Mouse (Mus musculus) forebrain, embryonic 13.5 days (tissue): ENCODE data around the gene Zfp710. TPM values are rescaled to one million over a fixed set of nuclear protein-coding genes. Genes with fewer than 3 reads are reported as not detected.
"Not testable (repeated sequence)": the region's sequence is repeated elsewhere in the genome, so short reads cannot be mapped to it uniquely, and the experiment has no call there.

Experiments used
- ATAC-seq: fragments of 200-750 bp; cut with Nextera tagmentation; 2 replicates; pipeline ENCODE4 v1.8.0; 2017
- H3K27ac ChIP-seq: fragments of 300-500 bp; sonication (generic); 2 replicates; pipeline ENCODE4 v1.5.1; 2015; ENCODE audit warnings: inconsistent platforms, mild to moderate bottlenecking, moderate library complexity
- H3K27me3 ChIP-seq: fragments of 300-500 bp; sonication (generic); 2 replicates; pipeline ENCODE4 v1.6.1; 2015; ENCODE audit warnings: mild to moderate bottlenecking, inconsistent platforms
- H3K36me3 ChIP-seq: fragments of 300-500 bp; sonication (generic); 2 replicates; pipeline ENCODE4 v1.6.1; 2015; ENCODE audit warnings: mild to moderate bottlenecking, inconsistent platforms; ENCODE audit not compliant: poor library complexity, severe bottlenecking
- H3K4me1 ChIP-seq: fragments of 300-500 bp; sonication (generic); 2 replicates; pipeline ENCODE4 v1.6.1; 2015; ENCODE audit warnings: inconsistent platforms
- H3K4me2 ChIP-seq: fragments of 300-500 bp; sonication (generic); 2 replicates; pipeline ENCODE4 v1.6.1; 2015; ENCODE audit warnings: inconsistent platforms, mild to moderate bottlenecking, moderate library complexity
- H3K4me3 ChIP-seq: fragments of 300-500 bp; sonication (generic); 2 replicates; pipeline ENCODE4 v1.5.1; 2015; ENCODE audit warnings: mild to moderate bottlenecking, inconsistent platforms
- H3K9ac ChIP-seq: fragments of 300-500 bp; sonication (generic); 2 replicates; pipeline ENCODE4 v1.6.1; 2015; ENCODE audit warnings: mild to moderate bottlenecking, inconsistent platforms
- H3K9me3 ChIP-seq: fragments of 300-500 bp; sonication (generic); replicated peaks from 2 replicates; pipeline ENCODE4 v1.6.1; 2016; ENCODE audit warnings: inconsistent platforms
- WGBS: fragments of 180-500 bp; shearing (Covaris S2); methylation state at CpG from one replicate; pipeline ENCODE4 v1.1.7; 2015; 5-methylcytosine and 5-hydroxymethylcytosine counted together
- polyA plus RNA-seq: library from polyadenylated mRNA; unstranded; fragments of >200 nt; fragmentation: Nextera tagmentation; extraction: Ambion mirVana; gene quantifications from 2 replicates; pipeline ENCODE4 v1.2.1, GENCODE M21; 2015

The Zfp710 gene
- polyA plus RNA-seq, 1 experiment from 2014 or later: 20.6 TPM

DNA sequence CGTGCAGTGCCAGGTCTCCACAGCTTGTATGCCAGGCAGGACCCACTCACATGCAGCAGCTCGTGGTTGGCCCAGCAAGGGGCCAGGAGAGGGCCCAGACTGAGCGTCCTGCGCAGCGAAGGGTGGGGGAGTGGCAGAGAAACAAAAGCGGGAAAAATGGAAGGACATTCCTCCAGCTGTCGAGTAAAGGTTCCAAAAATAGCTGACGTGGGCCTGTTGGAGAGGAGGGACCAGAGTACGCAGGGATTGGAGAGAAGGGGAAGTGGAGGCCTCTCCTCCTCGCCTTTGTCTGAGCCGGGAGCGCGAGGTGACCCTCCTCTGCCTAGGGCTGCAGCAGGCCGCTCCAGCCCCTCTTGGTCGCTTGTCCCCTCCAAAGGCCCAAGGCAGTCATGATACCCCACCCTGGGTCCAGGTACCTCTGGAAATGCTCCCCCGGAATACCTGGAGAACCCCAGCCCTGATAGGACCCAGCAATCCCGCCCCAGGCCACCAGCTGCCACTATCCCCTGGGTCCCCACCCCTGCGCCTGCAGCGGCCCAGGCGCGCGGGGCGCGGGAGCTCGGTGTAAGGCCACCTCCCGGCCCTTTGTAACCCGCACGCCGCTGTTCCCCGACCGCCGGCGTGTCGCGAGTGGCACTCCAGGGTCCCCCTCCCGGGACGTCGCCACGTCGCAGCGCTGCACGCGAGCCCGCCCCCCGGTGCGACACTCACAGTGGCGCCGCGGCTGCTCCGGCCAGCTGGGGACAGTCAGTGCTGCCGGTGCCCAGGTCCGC, 90.0 kb downstream of the Zfp710 start:
- Histone ChIP-seq H3K36me3 (peaks cover 14% of the 10 kb centered on the region; the same call in 1 of the 2 replicates), H3K4me1 (peaks cover 45% of the 10 kb centered on the region), H3K27me3 (no peaks in the 10 kb centered on the region), H3K4me3 (peak overlapping the region; percentile 89), H3K4me2 (peak overlapping the region; percentile 86), H3K9ac (peak overlapping the region; percentile 97), H3K9me3 (no peaks in the 10 kb centered on the region), H3K27ac (peak overlapping the region; percentile 96)
- peak; percentile 76 for ATAC-seq
- WGBS: under 1% methylated on average over 48 of the region's 52 CpGs

GRCm38 (mm10) chr7:80115224-80115590, 90.6 kb downstream of the Zfp710 start, which contains the start of gene Idh2:
Gene Idh2 (minus strand): TSS chr7:80115392.
- H3K9me3 ChIP-seq: no peaks in the 10 kb centered on the region
- no peaks in the 10 kb centered on the region for H3K27me3 ChIP-seq
- peak within 1 kb of the TSS; percentile 86 for H3K4me2 ChIP-seq
- ATAC-seq: peak; percentile 98
- H3K27ac ChIP-seq: peak within 1 kb of the TSS; percentile 96
- peaks cover 9% of the 10 kb centered on the region; the same call in 1 of the 2 replicates for H3K36me3 ChIP-seq
- peaks cover 45% of the 10 kb centered on the region for H3K4me1 ChIP-seq
- peak within 1 kb of the TSS; percentile 97 for H3K9ac ChIP-seq
- peak within 1 kb of the TSS; percentile 89 for H3K4me3 ChIP-seq
- WGBS: under 1% methylated on average over 29 of the region's 29 CpGs

- Histone ChIP-seq H3K4me3 (peak overlapping the region; percentile 89; the same call in 1 of the 2 replicates), H3K4me2 (peak overlapping the region; percentile 86), H3K9ac (peak overlapping the region; percentile 97; the same call in 1 of the 2 replicates), H3K27ac (no peak overlapping the region), H3K4me1 (peaks cover 41% of the 10 kb centered on the region), H3K9me3 (no peaks in the 10 kb centered on the region), H3K27me3 (no peaks in the 10 kb centered on the region), H3K36me3 (no peaks in the 10 kb centered on the region)
- no peak for ATAC-seq
- 70% methylated on average over 2 of the region's 2 CpGs for WGBS
Measured at GRCm38 (mm10) chr7:80116158-80116557, 91.5 kb downstream of the Zfp710 start.

DNA sequence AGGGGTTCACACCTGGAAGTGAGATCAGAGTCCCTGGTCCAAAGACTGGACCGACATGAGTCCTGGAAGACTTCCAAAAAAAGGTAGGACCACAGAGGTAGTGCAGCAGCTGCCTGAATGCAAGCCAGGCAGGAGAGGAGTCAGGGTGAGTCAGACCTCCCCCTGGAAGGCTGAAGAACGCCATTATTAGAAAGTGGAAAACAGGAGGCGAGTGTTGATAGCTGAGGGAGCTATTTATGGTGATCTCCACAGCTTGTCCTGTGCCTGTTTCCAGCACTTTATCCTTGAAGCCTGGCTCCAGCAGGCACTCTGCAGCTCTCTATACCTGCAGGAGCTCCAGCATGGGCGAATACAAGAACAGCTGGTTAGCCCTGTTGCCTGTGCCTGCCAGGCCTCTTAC, 94.6 kb downstream of the Zfp710 start:
- ATAC-seq: no peak
- Histone ChIP-seq H3K27ac (no peak overlapping the region), H3K4me3 (no peak overlapping the region), H3K9ac (no peak overlapping the region), H3K27me3 (no peaks in the 10 kb centered on the region), H3K36me3 (no peaks in the 10 kb centered on the region), H3K4me2 (no peak overlapping the region), H3K9me3 (no peaks in the 10 kb centered on the region), H3K4me1 (peaks cover 10% of the 10 kb centered on the region)
- WGBS: 80% methylated on average over 4 of the region's 4 CpGs

- no peak for ATAC-seq
- H3K36me3 ChIP-seq: no peaks in the 10 kb centered on the region
- H3K27me3 ChIP-seq: no peaks in the 10 kb centered on the region
- H3K9me3 ChIP-seq: no peaks in the 10 kb centered on the region
- no peak overlapping the region for H3K4me3 ChIP-seq
- no peak overlapping the region for H3K9ac ChIP-seq
- no peak overlapping the region for H3K4me2 ChIP-seq
- no peak overlapping the region for H3K27ac ChIP-seq
- 79% methylated on average over 5 of the region's 5 CpGs for WGBS
- peaks cover 2% of the 10 kb centered on the region for H3K4me1 ChIP-seq
Measured at GRCm38 (mm10) chr7:80121083-80121482, 96.5 kb downstream of the Zfp710 start.

GRCm38 (mm10) chr7:80123115-80123514, 98.5 kb downstream of the Zfp710 start:
- Histone ChIP-seq H3K27ac (no peak overlapping the region), H3K36me3 (no peaks in the 10 kb centered on the region), H3K27me3 (no peaks in the 10 kb centered on the region), H3K9ac (no peak overlapping the region), H3K4me3 (no peak overlapping the region), H3K9me3 (no peaks in the 10 kb centered on the region), H3K4me2 (no peak overlapping the region), H3K4me1 (no peaks in the 10 kb centered on the region)
- ATAC-seq: no peak
- WGBS: 67% methylated on average over 4 of the region's 4 CpGs

DNA sequence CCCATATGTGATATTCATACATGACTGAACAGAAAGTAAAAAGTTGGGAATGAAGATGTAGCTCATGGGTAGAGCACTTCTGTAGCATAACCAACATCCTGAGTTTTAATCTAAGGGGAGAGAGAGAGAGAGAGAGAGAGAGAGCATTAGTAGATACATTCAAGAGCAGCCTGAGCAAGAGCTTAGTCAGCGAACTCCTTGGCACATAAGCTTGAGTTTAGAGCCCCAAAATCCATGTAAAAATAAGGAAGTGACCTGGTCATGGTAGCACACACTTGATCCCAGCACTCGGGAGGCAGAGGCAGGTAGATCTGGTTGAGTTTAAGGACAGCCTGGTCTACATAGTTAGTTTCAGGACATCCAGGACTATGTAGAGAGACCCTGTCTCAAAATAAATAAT, 99.1 kb downstream of the Zfp710 start:
- no peaks in the 10 kb centered on the region for H3K4me1 ChIP-seq
- H3K36me3 ChIP-seq: no peaks in the 10 kb centered on the region
- 89% methylated on average over 2 of the region's 2 CpGs for WGBS
- no peak overlapping the region for H3K27ac ChIP-seq
- no peaks in the 10 kb centered on the region for H3K9me3 ChIP-seq
- no peak overlapping the region for H3K4me2 ChIP-seq
- ATAC-seq: no peak
- no peak overlapping the region for H3K4me3 ChIP-seq
- no peaks in the 10 kb centered on the region for H3K27me3 ChIP-seq
- no peak overlapping the region for H3K9ac ChIP-seq

DNA sequence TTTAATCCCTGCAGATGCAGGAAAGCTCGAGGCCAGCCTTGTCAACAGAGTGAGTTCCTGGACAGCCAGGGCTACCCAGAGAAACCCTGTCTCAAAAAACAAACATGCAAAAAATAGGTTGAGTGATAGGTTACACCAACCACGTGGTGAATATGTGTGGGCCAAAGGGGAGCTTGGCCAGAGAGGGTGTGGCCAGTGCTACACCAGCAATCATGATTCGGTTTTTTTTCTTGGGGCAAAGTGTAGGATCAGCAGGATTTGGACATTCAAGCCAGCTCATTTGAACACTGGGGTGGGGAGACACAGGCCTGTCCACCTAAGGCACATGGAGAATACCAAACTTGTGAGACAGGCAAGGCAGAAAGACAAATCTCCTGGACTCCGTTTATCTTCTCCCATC, 104.7 kb downstream of the Zfp710 start:
- Histone ChIP-seq H3K4me2 (no peak overlapping the region), H3K36me3 (no peaks in the 10 kb centered on the region), H3K9me3 (no peaks in the 10 kb centered on the region), H3K27ac (no peak overlapping the region), H3K4me3 (no peak overlapping the region), H3K9ac (no peak overlapping the region), H3K4me1 (peaks cover 6% of the 10 kb centered on the region), H3K27me3 (no peaks in the 10 kb centered on the region)
- WGBS: 73% methylated on average over 4 of the region's 4 CpGs
- no peak for ATAC-seq

DNA sequence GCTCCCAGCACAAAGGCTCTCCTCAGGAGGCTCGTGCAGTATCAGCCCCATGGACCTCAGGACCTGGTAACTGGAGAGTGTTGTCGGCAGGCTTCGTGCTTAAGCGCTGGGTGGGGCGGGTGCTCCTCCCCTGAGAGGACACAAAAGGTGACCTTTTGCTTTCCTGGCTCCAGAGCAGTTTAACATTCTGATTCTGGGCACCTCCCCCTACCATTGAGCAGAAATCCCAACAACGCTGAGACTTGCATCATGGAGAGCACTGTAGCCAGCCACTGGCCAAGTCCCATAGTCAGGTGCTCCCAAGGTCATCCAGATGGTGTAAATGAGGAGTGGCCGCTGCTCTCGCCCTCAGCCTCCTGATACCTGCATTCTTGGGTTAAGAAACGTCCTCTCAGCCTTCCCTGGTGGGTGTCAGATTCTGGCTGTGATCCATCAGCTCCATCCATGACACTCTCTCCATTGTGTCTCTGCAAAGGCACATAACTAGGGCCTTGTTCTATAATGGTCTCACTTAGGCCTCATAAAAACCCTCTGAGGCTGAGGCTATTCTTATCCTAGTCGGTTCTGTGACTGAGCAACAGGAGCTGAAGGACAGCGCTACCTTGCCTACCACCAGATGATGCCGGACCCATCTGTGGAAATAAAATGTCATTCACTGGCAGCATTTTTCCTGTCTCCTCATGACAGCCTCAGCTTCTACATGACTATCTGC, 105.9 kb downstream of the Zfp710 start:
- H3K27ac ChIP-seq: no peak overlapping the region
- H3K9me3 ChIP-seq: no peaks in the 10 kb centered on the region
- no peak overlapping the region for H3K9ac ChIP-seq
- WGBS: 48% methylated on average over 12 of the region's 12 CpGs
- H3K4me1 ChIP-seq: peaks cover 15% of the 10 kb centered on the region
- no peak for ATAC-seq
- no peak overlapping the region for H3K4me2 ChIP-seq
- H3K4me3 ChIP-seq: no peak overlapping the region
- no peaks in the 10 kb centered on the region for H3K27me3 ChIP-seq
- no peaks in the 10 kb centered on the region for H3K36me3 ChIP-seq

DNA sequence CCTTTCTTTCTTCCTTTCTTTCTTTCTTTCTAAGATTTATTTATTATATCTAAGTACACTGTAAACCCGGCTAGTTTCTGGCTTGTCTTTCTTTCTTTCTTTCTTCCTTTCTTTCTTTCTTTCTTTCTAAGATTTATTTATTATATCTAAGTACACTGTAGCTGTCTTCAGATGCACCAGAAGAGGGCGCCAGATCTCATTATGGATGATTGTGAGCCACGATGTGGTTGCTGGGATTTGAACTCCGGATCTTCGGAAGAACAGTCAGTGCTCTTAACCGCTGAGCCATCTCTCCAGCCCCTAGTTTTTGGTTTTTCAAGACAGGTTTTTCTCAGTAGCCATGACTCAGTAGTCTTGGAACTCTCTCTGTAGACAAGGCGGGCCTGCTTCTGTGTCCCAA, 106.7 kb downstream of the Zfp710 start:
- H3K4me1 ChIP-seq: peaks cover 15% of the 10 kb centered on the region

DNA sequence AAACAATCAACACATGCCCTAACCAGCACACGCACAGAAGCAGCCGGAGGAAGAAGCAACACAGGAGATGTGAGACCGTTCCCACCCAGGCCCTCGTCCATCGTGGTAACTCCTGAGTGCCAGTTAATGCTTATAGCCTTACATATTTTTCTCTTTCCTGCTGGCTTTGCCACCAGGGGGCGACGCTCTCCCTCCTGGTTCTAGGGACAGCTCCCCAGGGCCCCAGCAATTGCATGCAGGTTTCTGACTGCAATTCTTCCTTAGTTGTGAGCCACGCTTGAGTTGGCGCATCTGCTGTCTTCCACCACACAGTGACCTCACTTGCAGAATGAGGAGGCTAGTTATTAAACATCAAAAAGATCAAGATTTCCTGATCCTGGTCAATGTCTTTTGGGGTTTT, 107.9 kb downstream of the Zfp710 start:
- peaks cover 15% of the 10 kb centered on the region for H3K4me1 ChIP-seq
- 49% methylated on average over 9 of the region's 9 CpGs for WGBS
- no peaks in the 10 kb centered on the region for H3K27me3 ChIP-seq
- peaks cover 11% of the 10 kb centered on the region for H3K9me3 ChIP-seq
- no peak overlapping the region for H3K27ac ChIP-seq
- no peak overlapping the region for H3K9ac ChIP-seq
- no peak overlapping the region for H3K4me2 ChIP-seq
- no peak overlapping the region for H3K4me3 ChIP-seq
- no peak; the same call in 1 of the 2 replicates for ATAC-seq
- no peaks in the 10 kb centered on the region for H3K36me3 ChIP-seq

More for the DNA sequence above, 106.7 kb downstream of the Zfp710 start:
- not testable (repeated sequence) for H3K4me3 ChIP-seq, H3K4me2 ChIP-seq, H3K27ac ChIP-seq, H3K9me3 ChIP-seq, H3K27me3 ChIP-seq, ATAC-seq, H3K9ac ChIP-seq, H3K36me3 ChIP-seq
- WGBS: 72% methylated on average over 7 of the region's 7 CpGs

DNA sequence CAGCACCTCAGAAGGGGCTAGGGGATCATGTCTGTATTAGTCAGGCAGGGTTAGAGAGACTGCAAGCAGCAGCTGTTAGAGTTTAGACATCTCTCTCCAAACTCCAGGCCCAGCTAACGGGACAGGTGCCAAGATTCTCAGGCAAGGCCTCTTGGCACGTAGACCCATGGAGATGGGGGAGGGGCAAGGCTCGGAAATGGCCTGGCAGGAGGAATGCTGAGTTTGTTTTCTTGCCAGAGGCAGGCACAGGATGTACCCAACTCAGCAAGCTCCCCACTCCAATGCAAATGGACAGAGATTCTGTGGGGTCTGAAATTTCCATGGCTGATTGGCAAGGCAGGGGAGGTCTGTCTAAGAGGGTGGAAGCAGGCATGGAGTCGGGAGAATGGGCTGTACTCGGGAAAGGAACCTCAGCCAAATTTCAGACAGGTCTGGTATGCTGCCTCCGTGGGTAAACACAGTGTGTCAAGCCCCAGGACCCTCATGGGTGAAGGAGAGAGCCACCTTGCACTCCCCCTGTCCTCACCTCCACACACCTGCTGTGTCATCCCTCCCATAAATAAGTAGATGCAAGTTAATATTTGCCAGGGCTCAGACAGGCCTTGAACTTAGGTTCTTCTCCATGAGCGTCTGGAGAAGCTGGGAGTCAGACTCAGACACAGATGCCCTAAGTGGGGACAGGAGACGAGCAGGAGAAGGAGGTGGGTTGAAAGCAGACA, 110.0 kb downstream of the Zfp710 start:
- Histone ChIP-seq H3K27me3 (no peaks in the 10 kb centered on the region), H3K27ac (peak overlapping the region; percentile 74), H3K4me1 (peaks cover 15% of the 10 kb centered on the region), H3K9ac (peak overlapping the region; percentile 37; the same call in 1 of the 2 replicates), H3K9me3 (peaks cover 12% of the 10 kb centered on the region), H3K36me3 (no peaks in the 10 kb centered on the region), H3K4me2 (peak overlapping the region; percentile 15), H3K4me3 (no peak overlapping the region)
- peak; percentile 85 for ATAC-seq
- 40% methylated on average over 8 of the region's 8 CpGs for WGBS
